In genomic region chr15:31964911-31965310, GRCm38 (mm10) we compare ENCODE assay signal across 27 mouse cellular contexts.
"Had no signal": no experiment of that assay in that cellular context is flagged by ENCODE, and none has a peak within 500 bp of the region (broad histone marks: within the 10 kb centered on the region; RNA-seq: fewer than 3 reads in every experiment).

No protein-coding gene starts in this region.

- H3K4me1 ChIP-seq: heart, embryonic 10.5 days; heart, embryonic 13.5 days; heart, embryonic 15.5 days; hindbrain, embryonic 13.5 days; hindbrain, embryonic 15.5 days; kidney, embryonic 15.5 days; limb, embryonic 10.5 days; limb, embryonic 12.5 days; liver, embryonic 13.5 days had no signal

- H3K9ac ChIP-seq: heart, embryonic 13.5 days; heart, embryonic 15.5 days; hindbrain, embryonic 13.5 days; hindbrain, embryonic 15.5 days; kidney, embryonic 15.5 days; limb, embryonic 12.5 days; liver, embryonic 13.5 days had no signal

- H3K36me3 ChIP-seq: heart, embryonic 10.5 days; heart, embryonic 13.5 days; heart, embryonic 15.5 days; hindbrain, embryonic 13.5 days; hindbrain, embryonic 15.5 days; kidney, embryonic 15.5 days; limb, embryonic 10.5 days; limb, embryonic 12.5 days; liver, embryonic 13.5 days had no signal

- H3K4me3 ChIP-seq: gastrocnemius, adult 2 months; heart, embryonic 10.5 days; heart, embryonic 13.5 days; heart, embryonic 15.5 days; hindbrain, embryonic 13.5 days; hindbrain, embryonic 15.5 days; kidney, embryonic 15.5 days; layer of hippocampus, adult 2 months; left cerebral cortex, adult 2 months; limb, embryonic 10.5 days; limb, embryonic 12.5 days; liver, embryonic 13.5 days had no signal

- DNase-seq: gastrocnemius, adult 2 months; gastrocnemius, postnatal 10 days; gastrocnemius, postnatal 25 days; heart, adult 18-20 months; heart, postnatal 14 days; heart, postnatal 36 days; kidney, adult 11 months; kidney, adult 2 months; kidney, adult 9 months; kidney, postnatal 10 days; kidney, postnatal 25 days; kidney, postnatal 4 days; liver; liver, embryonic 13.5 days had no signal

- H3K9me3 ChIP-seq: heart, embryonic 10.5 days; heart, embryonic 13.5 days; heart, embryonic 15.5 days; hindbrain, embryonic 13.5 days; hindbrain, embryonic 15.5 days; kidney, embryonic 15.5 days; limb, embryonic 10.5 days; limb, embryonic 12.5 days; liver, embryonic 13.5 days had no signal

- ATAC-seq: hindbrain, postnatal 0 days; intestine, embryonic 16.5 days had no signal

- H3K4me2 ChIP-seq: heart, embryonic 13.5 days; heart, embryonic 15.5 days; hindbrain, embryonic 13.5 days; hindbrain, embryonic 15.5 days; kidney, embryonic 15.5 days; limb, embryonic 12.5 days; liver, embryonic 11.5 days; liver, embryonic 13.5 days had no signal

- H3K27ac ChIP-seq: gastrocnemius, adult 2 months; heart, embryonic 10.5 days; heart, embryonic 13.5 days; heart, embryonic 15.5 days; hindbrain, embryonic 13.5 days; hindbrain, embryonic 15.5 days; hindbrain, postnatal 0 days; kidney, embryonic 15.5 days; left cerebral cortex, adult 2 months; limb, embryonic 10.5 days; limb, embryonic 12.5 days; liver, embryonic 13.5 days had no signal

- H3K27me3 ChIP-seq: heart, embryonic 13.5 days; heart, embryonic 15.5 days; hindbrain, embryonic 13.5 days; hindbrain, embryonic 15.5 days; kidney, embryonic 15.5 days; limb, embryonic 12.5 days; liver, embryonic 13.5 days had no signal
